ENCODE assay signal across 8 mouse cellular contexts in the genomic region with DNA sequence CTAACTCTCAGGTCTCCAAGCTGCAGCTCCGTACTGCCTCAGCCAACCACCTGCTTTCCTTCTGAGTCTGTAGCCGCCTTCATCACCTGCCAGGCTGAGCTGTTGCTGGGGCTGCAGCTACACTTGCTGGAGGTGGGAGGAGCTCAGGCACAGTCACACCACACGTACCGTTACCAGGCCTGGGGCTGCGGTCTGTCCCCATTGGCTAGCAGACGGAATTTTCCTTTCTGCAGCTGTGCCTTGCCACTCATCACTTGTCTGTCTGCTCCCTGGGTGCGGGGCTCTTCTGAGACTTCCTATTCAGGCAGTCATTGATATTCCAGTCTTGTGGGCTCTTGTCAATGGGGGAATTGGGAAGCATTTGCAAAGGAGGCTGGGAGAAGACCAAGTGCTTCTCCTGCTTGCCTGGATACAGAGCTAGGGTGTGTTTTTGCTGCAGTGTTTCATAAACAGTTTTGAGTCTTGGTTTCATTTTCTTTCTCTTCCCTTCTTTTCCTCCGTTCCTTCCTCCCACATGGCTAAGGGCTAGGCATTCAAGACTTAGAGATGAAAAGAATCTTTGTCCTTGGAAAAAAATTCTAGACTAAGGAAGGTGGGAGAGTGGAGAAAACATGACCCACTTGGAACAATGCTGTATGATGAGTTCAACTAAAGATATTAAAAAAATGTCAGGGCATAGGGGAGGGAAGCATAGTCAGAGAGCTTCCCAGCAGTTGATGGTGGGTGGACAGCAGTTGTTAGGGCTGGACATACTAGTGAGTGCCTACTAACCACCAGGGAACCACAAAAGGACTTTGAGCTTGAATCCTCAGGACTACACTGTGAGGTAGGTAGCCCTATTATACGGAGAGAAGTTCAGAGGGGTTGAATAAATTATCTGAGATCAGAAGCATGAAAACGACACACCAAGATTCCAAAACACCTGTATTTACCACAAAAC. TPM values are rescaled to one million over a fixed set of nuclear protein-coding genes. Genes with fewer than 3 reads are reported as not detected.
DNase-seq lines count a peak whose midpoint lies in the region; ATAC-seq and TF ChIP-seq lines count a peak whose summit lies in the region.

No protein-coding gene starts in this region.

- no peak for TF ChIP-seq CTCF in cerebellum, adult 2 months (IDR thresholded peaks at IDR 0.05; ENCODE audit: borderline replicate concordance, insufficient read depth, low read depth, low read length)
- no peak for TF ChIP-seq CTCF in liver, embryonic 14.5 days (IDR thresholded peaks at IDR 0.05; ENCODE audit: low read depth)

- H3K4me1 ChIP-seq in kidney, embryonic 16.5 days (ENCODE audit: insufficient read depth, low read length): no peaks in the 10 kb centered on the region
- H3K4me1 ChIP-seq in cerebellum, adult 2 months (ENCODE audit: control insufficient read depth, insufficient read depth, low read length): peaks cover 14% of the 10 kb centered on the region; the same call in 1 of the 2 replicates
- H3K4me1 ChIP-seq in liver, embryonic 14.5 days (replicated peaks; ENCODE audit: control insufficient read depth in 2 of 2, insufficient read depth in 2 of 2, low read length in 1 of 2): no peaks in the 10 kb centered on the region
- peaks cover 33% of the 10 kb centered on the region for H3K4me1 ChIP-seq in neural tube, embryonic 12.5 days

- no peak overlapping the region for H3K4me3 ChIP-seq in kidney, embryonic 16.5 days (ENCODE audit: low read length)
- no peak overlapping the region for H3K4me3 ChIP-seq in cerebellum, adult 2 months (replicated peaks; ENCODE audit: insufficient read depth, low read depth, low read length)
- H3K4me3 ChIP-seq in liver, embryonic 14.5 days (ENCODE audit: insufficient read depth in 1 of 2, low read depth in 2 of 2, low read length in 2 of 2): no peak overlapping the region
- H3K4me3 ChIP-seq in neural tube, embryonic 12.5 days: no peak overlapping the region

- no peaks in the 10 kb centered on the region for H3K27me3 ChIP-seq in kidney, embryonic 16.5 days (ENCODE audit: insufficient read depth, low read length)
- no peaks in the 10 kb centered on the region for H3K27me3 ChIP-seq in cerebellum, adult 2 months (ENCODE audit: control insufficient read depth, insufficient read depth, low read length)
- no peaks in the 10 kb centered on the region for H3K27me3 ChIP-seq in liver, embryonic 14.5 days (ENCODE audit: control insufficient read depth, insufficient read depth, low read length)
- no peaks in the 10 kb centered on the region for H3K27me3 ChIP-seq in neural tube, embryonic 12.5 days (replicated peaks)

- H3K9ac ChIP-seq in kidney, embryonic 16.5 days (replicated peaks; ENCODE audit: low read length): no peak overlapping the region
- no peak overlapping the region for H3K9ac ChIP-seq in liver, embryonic 14.5 days (replicated peaks)
- H3K9ac ChIP-seq in neural tube, embryonic 12.5 days: no peak overlapping the region

- no peak overlapping the region for H3K27ac ChIP-seq in kidney, embryonic 16.5 days (ENCODE audit: low read length)
- H3K27ac ChIP-seq in cerebellum, adult 2 months (ENCODE audit: insufficient read depth, low read length): peak overlapping the region; percentile 28; the same call in 1 of the 2 replicates
- H3K27ac ChIP-seq in liver, embryonic 14.5 days: no peak overlapping the region
- H3K27ac ChIP-seq in neural tube, embryonic 12.5 days: peak overlapping the region; percentile 59; the same call in 1 of the 2 replicates

- DNase-seq in kidney, adult 9 months: peak; percentile 5
- peak; percentile 39 to 63 for DNase-seq in cerebellum, adult 2 months
- DNase-seq in frontal cortex, adult 2 months (ENCODE audit: extremely low spot score in 1 of 2, low spot score in 1 of 2): peak; percentile 63 to 78
- DNase-seq in induced T-regulatory cell, adult 2 months (ENCODE audit: low read depth): peak; percentile 66
- DNase-seq in liver, embryonic 14.5 days (ENCODE audit: low read depth in 3 of 3, low spot score in 3 of 3): no peak
- DNase-seq in urinary bladder, postnatal 25 days (ENCODE audit: low spot score): no peak

- no peaks in the 10 kb centered on the region for H3K36me3 ChIP-seq in kidney, embryonic 16.5 days (ENCODE audit: insufficient read depth, low read length)
- H3K36me3 ChIP-seq in liver, embryonic 14.5 days (replicated peaks; ENCODE audit: control insufficient read depth, insufficient read depth, low read depth): no peaks in the 10 kb centered on the region
- no peaks in the 10 kb centered on the region for H3K36me3 ChIP-seq in neural tube, embryonic 12.5 days

- no peak; the same call in 1 of the 2 replicates for ATAC-seq in kidney, embryonic 16.5 days (ENCODE audit: low FRiP score, low TSS enrichment)
- ATAC-seq in liver, embryonic 14.5 days (ENCODE audit: insufficient read depth): 0 out of 2 replicates have a peak, but pooled peaks have one; percentile 23
- ATAC-seq in neural tube, embryonic 12.5 days (ENCODE audit: low FRiP score, low read depth): peak; percentile 94

- TF ChIP-seq POLR2A in cerebellum, adult 2 months (IDR thresholded peaks at IDR 0.05; ENCODE audit: borderline replicate concordance, insufficient read depth, low read length): no peak

- 27% methylated on average over 10 of the region's 10 CpGs for WGBS in kidney, embryonic 16.5 days
- WGBS in cerebellum, adult 2 months: 61% methylated on average over 10 of the region's 10 CpGs
- WGBS in liver, embryonic 14.5 days (ENCODE audit: insufficient replicate concordance): 16% methylated on average over 10 of the region's 10 CpGs
- 18% methylated on average over 10 of the region's 10 CpGs for WGBS in neural tube, embryonic 12.5 days

- no peak overlapping the region for H3K4me2 ChIP-seq in kidney, embryonic 16.5 days (replicated peaks; ENCODE audit: low read depth, low read length)
- H3K4me2 ChIP-seq in liver, embryonic 14.5 days (ENCODE audit: low read depth): no peak overlapping the region
- peak overlapping the region; percentile 22 for H3K4me2 ChIP-seq in neural tube, embryonic 12.5 days (replicated peaks)

- TF ChIP-seq EP300 in liver, embryonic 14.5 days (IDR thresholded peaks at IDR 0.05; ENCODE audit: low read depth): no peak

- no peaks in the 10 kb centered on the region for H3K9me3 ChIP-seq in kidney, embryonic 16.5 days (ENCODE audit: low read length)
- no peaks in the 10 kb centered on the region for H3K9me3 ChIP-seq in liver, embryonic 14.5 days (ENCODE audit: control insufficient read depth, low read length)
- no peaks in the 10 kb centered on the region for H3K9me3 ChIP-seq in neural tube, embryonic 12.5 days

RNA-seq across cellular contexts. Expression of a gene that starts 11.2 kb away (rescaled TPM):
- 1.8 TPM in 2 replicates for polyA plus RNA-seq in kidney, embryonic 16.5 days (2015; fragmentation: Nextera tagmentation; extraction: Ambion mirVana)
- polyA plus RNA-seq in cerebellum, adult 2 months (2012; rRNA removed): 272 and 292 TPM in 2 replicates
- polyA plus RNA-seq in frontal cortex, adult 2 months (2012; rRNA removed): 385 and 411 TPM in 2 replicates
- polyA plus RNA-seq in liver, embryonic 14.5 days (2012; rRNA removed): 0.04 TPM in 2 replicates
- polyA plus RNA-seq in liver, embryonic 14.5 days (2014; fragmentation: Nextera tagmentation; extraction: Ambion mirVana): 0.04 TPM in 1 of 2 replicates, not detected in the other
- polyA plus RNA-seq in neural tube, embryonic 12.5 days (2016; fragmentation: Nextera tagmentation; extraction: Ambion mirVana): 17.4 and 23.0 TPM in 2 replicates

Comparison
In these comparisons a context has a peak if more than half of its experiments do, and no peak if none do; other contexts are left out.
1. DNase-seq: peak in kidney, adult 9 months (single experiment), cerebellum, adult 2 months (2 of 2), frontal cortex, adult 2 months (2 of 2) and induced T-regulatory cell, adult 2 months (single experiment); none in liver, embryonic 14.5 days (0 of 3) and urinary bladder, postnatal 25 days (single experiment).
2. H3K27ac ChIP-seq: peak in cerebellum, adult 2 months (single experiment) and neural tube, embryonic 12.5 days (single experiment); none in kidney, embryonic 16.5 days (single experiment) and liver, embryonic 14.5 days (single experiment).
3. RNA of a gene that starts 11.2 kb away (polyA plus RNA-seq): 385 to 411 TPM in frontal cortex, adult 2 months and 272 to 292 TPM in cerebellum, adult 2 months; 17.4 to 23.0 TPM in neural tube, embryonic 12.5 days, 1.8 TPM in kidney, embryonic 16.5 days and 0.04 TPM in liver, embryonic 14.5 days; every median in the first group is over 10 times any median in the second.